Mouse (Mus musculus): ENCODE measurements around the gene Spink2. TPM values are rescaled to one million over a fixed set of nuclear protein-coding genes. Genes with fewer than 3 reads are reported as not detected.

Spink2 gene
- polyA plus RNA-seq, 1 experiment from 2014 or later = 1.3 TPM

GRCm38 (mm10) chr5:77157777-77158540, 53.3 kb downstream of the Spink2 start:
- Histone ChIP-seq H3K9ac (replicated peaks; ENCODE audit: low read length) (no peak overlapping the region), H3K36me3 (replicated peaks; ENCODE audit: control insufficient read depth, insufficient read depth, low read depth, low read length) (no peaks in the 10 kb centered on the region), H3K27me3 (ENCODE audit: control insufficient read depth, insufficient read depth, low read length) (no peaks in the 10 kb centered on the region), H3K4me3 (ENCODE audit: low read depth, low read length) (no peak overlapping the region), H3K4me1 (ENCODE audit: control insufficient read depth, insufficient read depth, low read length) (no peaks in the 10 kb centered on the region), H3K9me3 (replicated peaks; ENCODE audit: control insufficient read depth, low read length) (no peaks in the 10 kb centered on the region), H3K27ac (replicated peaks; ENCODE audit: low read depth, low read length) (no peak overlapping the region), H3K4me2 (ENCODE audit: low read depth, low read length) (no peak overlapping the region)
- ATAC-seq (replicated peaks; ENCODE audit: insufficient number of reproducible peaks, low FRiP score, low TSS enrichment, low read depth) (no peak), DNase-seq (ENCODE audit: low spot score) (no peak)
- WGBS = 27% methylated on average over 14 of the region's 14 CpGs

GRCm38 (mm10) chr5:77156938-77157337, 54.3 kb downstream of the Spink2 start:
- WGBS = 62% methylated on average over 5 of the region's 5 CpGs
- DNase-seq (ENCODE audit: low spot score) (no peak), ATAC-seq (replicated peaks; ENCODE audit: insufficient number of reproducible peaks, low FRiP score, low TSS enrichment, low read depth) (no peak)
- Histone ChIP-seq H3K4me1 (ENCODE audit: control insufficient read depth, insufficient read depth, low read length) (no peaks in the 10 kb centered on the region), H3K27me3 (ENCODE audit: control insufficient read depth, insufficient read depth, low read length) (no peaks in the 10 kb centered on the region), H3K36me3 (replicated peaks; ENCODE audit: control insufficient read depth, insufficient read depth, low read depth, low read length) (no peaks in the 10 kb centered on the region), H3K27ac (replicated peaks; ENCODE audit: low read depth, low read length) (no peak overlapping the region), H3K9me3 (replicated peaks; ENCODE audit: control insufficient read depth, low read length) (no peaks in the 10 kb centered on the region), H3K4me3 (ENCODE audit: low read depth, low read length) (no peak overlapping the region), H3K4me2 (ENCODE audit: low read depth, low read length) (no peak overlapping the region), H3K9ac (replicated peaks; ENCODE audit: low read length) (no peak overlapping the region)

- no peak for ATAC-seq (replicated peaks; ENCODE audit: insufficient number of reproducible peaks, low FRiP score, low TSS enrichment, low read depth)
- no peaks in the 10 kb centered on the region for H3K4me1 ChIP-seq (ENCODE audit: control insufficient read depth, insufficient read depth, low read length)
- no peak overlapping the region for H3K27ac ChIP-seq (replicated peaks; ENCODE audit: low read depth, low read length)
- no peak overlapping the region for H3K4me2 ChIP-seq (ENCODE audit: low read depth, low read length)
- no peaks in the 10 kb centered on the region for H3K9me3 ChIP-seq (replicated peaks; ENCODE audit: control insufficient read depth, low read length)
- H3K36me3 ChIP-seq (replicated peaks; ENCODE audit: control insufficient read depth, insufficient read depth, low read depth, low read length) = no peaks in the 10 kb centered on the region
- no peak overlapping the region for H3K4me3 ChIP-seq (ENCODE audit: low read depth, low read length)
- DNase-seq (ENCODE audit: low spot score) = no peak
- WGBS = 92% methylated on average over 12 of the region's 12 CpGs
- H3K9ac ChIP-seq (replicated peaks; ENCODE audit: low read length) = no peak overlapping the region
- H3K27me3 ChIP-seq (ENCODE audit: control insufficient read depth, insufficient read depth, low read length) = no peaks in the 10 kb centered on the region
These were observed 55.7 kb downstream of the Spink2 start for GRCm38 (mm10) chr5:77155526-77155925.

Other genes starting within 250 kb of the Spink2 start
- 87.4 and 89.5 TPM in 2 replicates for gene Srp72, start 236.8 kb downstream of the Spink2 start, polyA plus RNA-seq (2014; fragmentation: Nextera tagmentation; extraction: Ambion mirVana)
- gene Arl9, start 207.4 kb downstream of the Spink2 start, polyA plus RNA-seq (2014; fragmentation: Nextera tagmentation; extraction: Ambion mirVana) = not detected in 2 replicates
- gene Thegl, start 195.4 kb downstream of the Spink2 start, polyA plus RNA-seq (2014; fragmentation: Nextera tagmentation; extraction: Ambion mirVana) = 0.13 TPM in 1 of 2 replicates, not detected in the other
- 0.31 TPM in 1 of 2 replicates, not detected in the other for gene Hopx, start 96.3 kb downstream of the Spink2 start, polyA plus RNA-seq (2014; fragmentation: Nextera tagmentation; extraction: Ambion mirVana)
- gene Rest, start 54.0 kb upstream of the Spink2 start, polyA plus RNA-seq (2014; fragmentation: Nextera tagmentation; extraction: Ambion mirVana) = 49.4 and 52.2 TPM in 2 replicates
- gene Noa1, start 98.6 kb upstream of the Spink2 start, polyA plus RNA-seq (2014; fragmentation: Nextera tagmentation; extraction: Ambion mirVana) = 29.2 and 36.4 TPM in 2 replicates
- 104 and 109 TPM in 2 replicates for gene Polr2b, start 98.7 kb upstream of the Spink2 start, polyA plus RNA-seq (2014; fragmentation: Nextera tagmentation; extraction: Ambion mirVana)
- gene Igfbp7, start 196.6 kb upstream of the Spink2 start, polyA plus RNA-seq (2014; fragmentation: Nextera tagmentation; extraction: Ambion mirVana) = 12.2 and 20.0 TPM in 2 replicates